Mouse (Mus musculus) thymus, postnatal 0 days (tissue): Measurements from ENCODE around the gene Gda. TPM values are rescaled to one million over a fixed set of nuclear protein-coding genes. Genes with fewer than 3 reads are reported as not detected.

ENCODE experiments used
- DNase-seq: peaks from one replicate; pipeline ENCODE4 v3.0.0-alpha.2; 2015; ENCODE audit warnings: low spot score
- polyA plus RNA-seq: library from polyadenylated mRNA; unstranded; fragments of >200 nt; fragmentation: Nextera tagmentation; extraction: Ambion mirVana; gene quantifications from 2 replicates; pipeline ENCODE4 v1.2.1, GENCODE M21; 2015

The Gda gene
- polyA plus RNA-seq, 1 experiment from 2014 or later, result 0.91 TPM

DNA sequence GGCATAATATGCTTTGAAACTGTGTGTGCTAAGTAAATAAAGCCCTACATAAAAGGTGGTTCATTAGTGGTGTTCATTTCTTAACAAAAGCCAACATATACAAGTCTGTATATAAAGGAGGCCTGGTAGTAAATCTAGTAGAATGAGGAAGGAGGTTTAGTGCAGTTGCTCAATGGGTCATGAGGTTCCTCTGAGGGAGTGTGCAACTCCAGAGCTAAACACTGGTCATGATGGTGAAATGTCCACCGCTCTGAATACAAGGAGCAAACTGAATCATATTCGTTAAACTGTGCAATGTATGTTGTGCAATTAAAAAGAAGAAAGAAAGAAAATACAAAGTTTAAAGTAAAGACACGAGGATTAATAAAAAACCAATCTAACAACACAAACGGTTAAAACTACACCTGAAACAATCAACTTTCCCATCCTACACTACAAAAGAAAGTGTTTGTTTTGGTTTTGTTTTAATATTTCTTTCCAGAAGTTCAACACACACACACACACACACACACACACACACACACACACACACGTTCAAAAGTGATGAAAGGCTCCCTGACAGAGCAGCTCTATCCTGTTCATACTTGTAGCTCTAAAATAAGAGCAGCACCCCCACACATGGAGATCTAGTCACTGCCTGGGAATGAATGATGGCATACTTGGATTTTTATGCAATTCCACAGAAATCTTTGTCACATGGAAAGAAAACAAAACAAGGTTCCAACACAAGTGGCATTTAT lies 11.9 kb downstream of the Gda start:
- no peak for DNase-seq

DNA sequence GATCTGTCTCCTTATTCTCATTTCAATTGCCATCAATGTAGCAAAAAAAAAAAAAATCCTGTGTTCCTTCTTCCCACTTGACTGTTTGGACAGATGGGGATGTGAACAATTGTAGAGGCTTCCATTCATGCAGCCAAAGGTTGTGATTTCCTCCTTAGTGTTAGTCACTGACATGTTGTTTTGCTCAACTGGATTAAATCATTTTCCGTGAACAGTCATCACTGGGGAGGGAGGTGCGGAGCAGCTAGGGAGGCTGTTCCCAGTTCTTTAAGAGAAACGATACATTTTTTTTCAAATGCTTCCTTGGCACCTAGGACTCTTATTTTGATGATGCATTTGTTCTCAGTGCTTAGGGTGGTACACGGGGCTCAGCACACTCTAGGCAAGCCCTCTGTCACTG lies 15.8 kb downstream of the Gda start:
- no peak for DNase-seq

DNA sequence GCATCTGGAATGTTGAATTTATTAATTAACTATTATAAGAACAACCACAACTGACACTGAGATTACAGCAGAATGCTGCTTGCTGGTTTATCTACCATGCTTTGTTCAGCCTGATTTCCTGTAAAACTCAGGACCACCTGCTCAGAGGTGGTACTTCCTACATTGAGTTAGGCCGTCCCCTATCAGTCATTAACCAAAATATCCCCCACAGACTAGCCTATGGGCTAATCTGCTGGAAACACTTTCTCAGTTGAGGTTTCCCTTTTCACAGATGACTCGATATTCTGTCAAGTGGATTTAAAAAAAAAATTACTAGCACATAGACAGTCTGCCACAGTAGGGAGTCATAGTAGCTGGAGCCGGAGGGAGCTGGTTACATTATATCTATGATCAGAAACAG lies 31.5 kb downstream of the Gda start:
- no peak for DNase-seq

DNA sequence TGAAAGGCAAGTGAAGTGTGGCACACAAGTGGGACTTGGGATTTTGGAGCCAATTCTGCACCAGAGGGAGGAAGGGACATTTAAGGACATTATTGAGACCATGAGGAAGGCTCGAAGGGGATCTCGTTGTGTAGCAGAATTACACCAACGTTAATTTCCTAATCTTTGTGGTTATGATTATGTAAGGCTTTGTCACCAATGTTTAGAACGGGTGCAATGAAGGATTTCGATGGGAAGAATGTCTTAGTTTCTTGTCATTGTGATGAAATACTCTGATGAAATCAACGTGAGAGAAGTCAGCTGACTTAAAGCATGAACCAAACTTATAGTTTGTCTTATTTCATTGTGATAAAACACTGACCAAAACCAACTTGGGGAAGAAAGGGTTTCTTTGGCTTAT lies 32.4 kb downstream of the Gda start:
- DNase-seq, result no peak

DNA sequence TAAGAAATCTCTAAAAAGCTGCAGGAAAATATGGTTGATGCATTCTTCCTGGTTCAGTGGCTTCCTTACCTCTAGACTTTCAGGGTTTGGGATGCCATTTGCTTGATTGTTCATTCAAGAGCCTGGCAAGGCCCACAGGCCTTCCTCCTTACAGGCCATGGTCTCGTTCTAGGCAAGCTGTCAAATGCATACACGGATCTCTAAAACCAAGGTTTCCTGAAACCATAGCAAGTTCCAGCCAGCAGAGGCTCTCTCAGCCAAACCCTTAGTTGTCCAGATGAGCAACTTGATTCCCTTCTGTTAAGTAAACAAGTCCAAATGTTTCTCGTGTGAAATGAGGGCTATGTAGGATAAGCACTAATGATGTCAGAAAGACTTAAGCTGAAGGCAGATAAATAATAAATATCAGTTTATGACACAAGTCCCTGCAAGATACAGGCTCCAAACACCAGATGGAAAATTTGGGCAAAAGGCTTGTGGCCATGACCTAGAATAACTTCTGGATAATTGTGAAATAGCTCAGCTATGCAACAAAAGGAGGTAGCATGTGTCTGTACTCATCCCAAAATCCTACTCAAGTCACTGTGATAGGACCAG lies 34.0 kb downstream of the Gda start:
- DNase-seq, result no peak

DNA sequence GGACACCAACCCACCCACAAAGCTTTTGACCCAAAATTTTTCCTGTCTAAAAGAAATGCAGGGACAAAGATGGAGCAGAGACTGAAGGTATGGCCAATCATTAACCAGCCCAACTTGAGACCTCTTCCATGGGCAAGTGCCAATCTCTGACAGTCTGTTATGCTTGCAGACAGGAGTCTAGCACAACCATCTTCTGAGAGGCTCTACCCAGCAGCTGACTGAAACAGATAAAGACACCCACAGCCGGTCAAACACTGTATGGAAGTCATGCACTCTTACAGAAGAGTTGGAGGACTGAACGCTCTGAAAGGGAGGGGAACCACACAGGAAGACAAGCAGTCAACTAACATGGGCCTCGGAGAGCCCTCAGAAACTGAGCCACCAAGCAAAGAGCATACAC lies 36.7 kb downstream of the Gda start:
- no peak for DNase-seq

DNA sequence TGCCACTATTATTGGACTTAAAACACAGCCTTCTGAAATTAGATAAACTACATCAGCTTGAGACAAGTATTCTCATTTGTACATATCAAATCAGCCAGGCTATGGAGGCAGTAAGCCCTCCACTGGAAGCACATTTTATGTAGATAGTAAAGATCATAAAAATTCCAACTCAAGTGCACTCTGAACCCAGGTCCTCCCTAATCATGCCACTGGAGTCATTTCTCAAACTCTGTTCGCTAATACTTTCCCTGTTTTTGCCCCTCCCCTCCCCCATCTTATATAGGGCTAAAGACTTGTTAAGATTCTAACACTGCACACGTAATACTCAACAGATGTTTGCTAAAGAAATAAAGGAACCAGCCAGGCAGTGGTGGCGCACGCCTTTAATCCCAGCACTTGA lies 39.9 kb downstream of the Gda start:
- no peak for DNase-seq

DNA sequence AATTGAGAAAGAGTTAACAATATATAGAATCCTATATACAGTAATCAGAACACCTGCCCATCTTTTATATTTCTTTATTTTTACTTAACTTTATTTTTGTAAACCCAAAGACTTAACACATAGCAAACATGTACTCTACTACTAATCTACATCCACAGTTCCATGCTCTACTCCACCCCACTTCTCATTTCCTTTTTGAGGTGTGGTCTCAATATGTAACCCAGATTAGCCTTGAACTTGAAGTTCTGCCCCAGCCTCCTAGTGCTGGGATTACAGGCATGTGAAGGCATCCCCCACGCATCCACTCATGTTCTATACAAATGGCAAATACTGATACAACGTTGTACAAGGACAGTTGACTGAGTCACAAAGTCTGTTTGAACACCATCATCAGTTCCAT lies 40.4 kb downstream of the Gda start:
- DNase-seq, result no peak

DNA sequence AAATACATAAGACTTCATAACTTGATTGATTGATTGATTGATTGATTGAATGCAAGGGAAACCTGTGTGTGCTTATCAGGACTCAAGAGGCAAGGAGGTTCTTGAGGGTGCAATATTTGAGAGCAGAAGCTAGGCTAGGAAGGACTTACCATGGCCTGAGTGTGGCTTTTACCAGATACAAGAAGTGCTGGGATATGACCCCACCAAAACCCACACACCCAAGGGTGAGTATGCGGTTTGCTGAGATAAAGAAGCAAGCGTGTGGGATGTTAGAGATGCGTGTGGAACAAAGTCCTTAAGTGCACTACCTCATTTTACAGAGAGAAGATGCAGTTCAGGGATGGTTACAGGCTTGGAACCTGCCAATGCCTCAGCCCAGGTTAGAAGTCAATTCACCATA lies 41.0 kb downstream of the Gda start:
- no peak for DNase-seq

DNA sequence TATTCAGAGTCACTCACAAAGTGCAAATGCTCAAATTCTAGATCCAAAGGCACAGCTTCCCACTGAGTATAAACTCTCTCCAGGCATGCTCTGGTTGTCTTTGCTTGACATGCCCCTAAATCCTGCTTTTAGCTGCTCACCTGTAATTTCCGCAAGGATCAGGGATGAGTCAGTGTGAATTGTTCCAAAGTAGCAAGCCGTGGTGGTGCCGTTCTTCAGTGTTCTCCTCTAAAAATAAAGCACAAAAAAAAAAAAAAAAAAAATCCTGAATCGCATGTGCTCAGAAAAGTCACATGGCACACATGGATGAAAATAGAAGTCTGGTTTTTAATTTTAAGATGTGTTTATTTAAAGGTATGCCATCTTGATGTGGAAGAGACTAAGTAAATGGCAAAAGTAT lies 47.9 kb downstream of the Gda start:
- DNase-seq, result no peak

DNA sequence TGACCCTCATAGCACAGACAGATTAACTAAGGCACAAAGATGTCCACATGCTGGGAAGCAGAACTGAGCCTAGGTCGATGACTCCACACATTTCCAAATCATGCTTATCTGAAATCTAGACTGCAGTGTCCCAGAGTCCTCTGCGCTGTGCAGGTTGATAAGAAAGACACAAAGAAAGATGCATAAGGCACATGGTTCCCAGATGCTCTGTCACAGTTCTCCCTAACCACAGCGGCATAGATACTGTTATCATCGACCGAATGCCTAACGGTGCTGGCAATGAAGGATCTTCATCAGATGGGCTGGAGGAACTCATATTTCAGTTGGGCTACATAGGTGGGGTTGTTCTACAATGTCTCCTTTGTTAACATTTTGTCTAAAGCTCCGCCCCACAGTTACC lies 49.5 kb downstream of the Gda start:
- DNase-seq, result no peak

DNA sequence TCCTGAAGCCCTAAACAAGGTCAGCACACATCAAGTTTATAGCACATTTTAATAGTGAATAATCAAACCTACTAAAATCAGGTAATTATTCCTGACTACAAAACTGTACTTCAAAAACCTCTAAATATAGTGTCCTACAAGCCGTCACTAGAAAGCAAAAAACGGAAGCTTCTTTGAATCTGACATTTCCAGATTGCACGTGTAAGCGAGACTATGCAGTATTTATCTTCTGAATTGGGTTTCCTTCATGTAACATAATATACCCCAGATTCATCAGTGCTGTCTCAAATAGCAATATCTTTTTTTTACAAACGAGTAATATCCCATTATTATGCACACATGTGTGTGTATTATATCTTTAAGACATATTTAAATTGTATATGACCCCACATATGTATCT lies 54.8 kb downstream of the Gda start:
- DNase-seq, result no peak

DNA sequence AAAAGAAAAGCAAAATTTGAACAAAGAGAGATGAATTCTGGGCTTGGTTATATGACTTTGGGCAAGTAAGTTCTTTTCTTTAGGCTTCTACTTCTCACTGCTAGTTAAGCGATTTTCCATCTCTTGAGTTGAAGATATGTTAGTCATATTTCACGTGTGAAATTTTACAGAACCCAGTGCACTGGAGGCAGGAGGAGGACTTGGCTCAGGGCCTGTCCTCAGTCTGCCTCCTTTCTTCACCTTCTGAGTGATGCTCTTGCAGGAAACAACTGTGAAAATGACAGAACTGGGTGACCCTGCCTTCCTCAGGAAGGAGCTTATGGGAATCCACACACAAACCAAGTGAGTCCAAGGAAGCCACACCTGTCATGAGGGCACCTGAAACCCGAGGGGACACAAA lies 57.9 kb downstream of the Gda start:
- DNase-seq, result no peak

DNA sequence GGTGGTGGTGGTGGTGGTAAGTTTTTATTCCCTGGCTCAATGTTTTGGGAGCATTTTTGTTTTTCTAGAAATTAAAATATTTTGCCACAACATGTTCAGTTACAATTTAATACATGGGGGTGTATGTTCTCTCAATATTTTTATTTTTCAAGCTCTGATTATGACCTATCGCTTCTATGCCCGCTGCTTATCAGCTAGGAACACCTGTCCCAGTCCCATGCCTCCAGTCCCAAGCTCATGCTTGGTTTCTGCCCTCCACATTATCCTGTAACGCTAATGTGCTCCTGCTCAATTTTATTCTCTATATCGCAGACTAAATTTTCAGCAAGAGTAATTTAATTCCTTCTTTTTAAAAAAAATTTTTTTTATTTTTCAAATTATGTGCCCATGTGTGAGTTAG lies 64.1 kb downstream of the Gda start:
- no peak for DNase-seq

DNA sequence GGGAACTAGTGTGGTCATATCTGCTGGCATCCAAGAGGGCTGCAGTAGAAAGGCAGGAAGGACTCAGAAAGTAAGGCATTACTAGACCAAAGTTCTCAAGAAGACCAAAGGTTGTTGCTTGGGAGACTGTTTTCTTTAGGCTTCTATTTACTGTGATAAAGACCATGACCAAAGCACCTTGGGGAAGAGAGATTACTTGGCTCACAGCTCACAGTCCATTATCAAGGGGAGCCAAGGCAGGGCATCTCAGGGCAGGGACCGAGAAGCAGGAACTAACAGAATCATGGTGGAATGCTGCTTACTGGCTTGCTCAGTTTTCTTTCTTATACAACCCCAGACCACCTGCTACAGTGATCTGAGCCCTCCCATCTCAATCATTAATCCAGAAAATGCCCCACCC lies 65.9 kb downstream of the Gda start:
- DNase-seq, result no peak

DNA sequence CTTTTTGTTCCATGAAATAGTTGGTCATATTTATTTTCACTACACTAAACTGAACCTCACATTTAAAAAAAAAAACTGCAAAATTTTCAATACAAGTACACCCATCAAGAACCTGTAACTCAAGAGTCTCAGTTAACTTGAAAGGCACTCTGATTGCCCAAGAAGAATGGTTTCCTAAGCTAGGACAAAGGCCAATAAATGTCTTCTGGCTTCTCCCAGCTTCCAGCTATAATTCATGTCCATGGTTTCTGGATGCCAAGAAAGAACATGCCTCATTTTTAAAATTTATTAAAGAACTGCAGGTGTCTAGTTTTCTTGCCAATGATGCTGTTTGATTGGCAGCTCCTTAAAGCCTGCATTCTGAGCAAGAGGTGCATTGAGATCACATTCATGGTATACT lies 75.3 kb downstream of the Gda start:
- no peak for DNase-seq

DNA sequence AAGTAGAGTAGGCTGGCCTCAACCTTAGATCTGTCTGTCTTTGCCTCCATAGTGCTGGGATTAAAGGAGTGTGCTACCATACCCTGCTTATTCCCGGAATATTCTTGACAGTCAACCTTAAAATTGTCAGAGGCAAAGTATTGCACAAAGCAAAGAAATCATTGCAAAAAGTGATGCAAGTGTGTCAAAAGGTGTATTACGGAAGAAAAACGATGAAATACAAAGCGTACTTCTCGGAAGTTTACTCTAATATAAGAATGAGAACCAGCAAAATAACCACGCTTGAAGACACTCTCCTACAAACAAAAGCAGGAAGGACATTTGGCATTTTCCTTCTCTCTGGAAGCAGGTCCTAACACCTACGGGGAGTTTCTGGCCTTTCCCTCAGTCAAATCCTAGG lies 76.9 kb downstream of the Gda start:
- DNase-seq, result no peak

DNA sequence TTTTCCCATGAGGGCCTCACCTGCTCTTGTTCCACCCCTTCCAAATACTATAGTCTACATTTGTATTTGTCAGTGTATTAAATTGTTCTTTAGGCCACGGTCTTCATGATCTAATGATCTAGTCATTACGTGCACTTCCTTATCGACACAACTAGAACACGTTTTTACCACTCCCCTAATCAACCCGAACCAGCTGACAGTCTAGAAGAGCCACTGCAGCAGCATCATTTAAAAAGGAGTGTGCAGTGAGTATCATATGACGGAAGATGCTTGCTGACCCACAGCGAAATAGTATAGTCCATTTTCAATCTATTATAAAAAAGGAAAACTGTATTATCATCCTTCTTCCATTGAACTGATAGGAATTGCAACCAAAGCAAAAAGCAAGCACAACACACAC lies 82.3 kb downstream of the Gda start:
- DNase-seq, result no peak

DNA sequence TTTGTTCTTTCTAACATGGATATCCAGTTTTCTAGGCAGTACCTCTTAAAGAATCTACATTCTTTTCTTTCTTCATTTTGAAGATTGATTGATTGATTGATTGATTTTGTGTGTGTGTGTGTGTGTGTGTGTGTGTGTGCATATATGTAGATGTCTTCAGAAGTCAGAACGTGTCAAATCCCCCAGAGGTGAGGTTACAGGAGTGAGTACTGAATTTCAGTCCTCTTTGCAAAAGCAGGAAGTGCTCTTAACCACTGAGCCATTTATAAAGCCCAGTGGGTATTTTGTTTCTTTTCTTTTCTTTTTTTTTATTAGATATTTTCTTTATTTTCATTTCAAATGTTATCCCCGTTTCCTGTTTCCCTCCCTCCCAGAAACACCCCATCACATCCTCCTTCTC lies 86.4 kb downstream of the Gda start:
- DNase-seq, result no peak

DNA sequence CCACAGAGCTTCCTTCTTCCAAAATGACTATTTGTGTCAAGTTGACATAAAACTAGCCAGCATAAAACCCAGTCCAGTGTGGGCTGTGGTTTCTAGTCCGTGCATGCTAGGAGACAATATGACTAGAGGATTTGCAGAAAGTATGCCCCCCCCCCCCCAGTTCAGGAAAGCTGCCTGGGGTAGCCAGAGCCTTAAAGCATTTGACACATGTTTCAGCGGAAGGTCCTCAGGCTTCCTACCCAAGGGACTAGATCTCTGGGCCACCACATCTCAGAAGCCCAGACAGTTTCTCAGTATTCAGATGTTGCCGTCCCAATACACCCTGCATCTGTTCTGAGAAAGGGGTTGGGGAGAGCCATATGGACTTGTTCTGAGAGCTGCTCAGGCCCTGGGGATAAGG lies 89.0 kb downstream of the Gda start:
- no peak for DNase-seq

DNA sequence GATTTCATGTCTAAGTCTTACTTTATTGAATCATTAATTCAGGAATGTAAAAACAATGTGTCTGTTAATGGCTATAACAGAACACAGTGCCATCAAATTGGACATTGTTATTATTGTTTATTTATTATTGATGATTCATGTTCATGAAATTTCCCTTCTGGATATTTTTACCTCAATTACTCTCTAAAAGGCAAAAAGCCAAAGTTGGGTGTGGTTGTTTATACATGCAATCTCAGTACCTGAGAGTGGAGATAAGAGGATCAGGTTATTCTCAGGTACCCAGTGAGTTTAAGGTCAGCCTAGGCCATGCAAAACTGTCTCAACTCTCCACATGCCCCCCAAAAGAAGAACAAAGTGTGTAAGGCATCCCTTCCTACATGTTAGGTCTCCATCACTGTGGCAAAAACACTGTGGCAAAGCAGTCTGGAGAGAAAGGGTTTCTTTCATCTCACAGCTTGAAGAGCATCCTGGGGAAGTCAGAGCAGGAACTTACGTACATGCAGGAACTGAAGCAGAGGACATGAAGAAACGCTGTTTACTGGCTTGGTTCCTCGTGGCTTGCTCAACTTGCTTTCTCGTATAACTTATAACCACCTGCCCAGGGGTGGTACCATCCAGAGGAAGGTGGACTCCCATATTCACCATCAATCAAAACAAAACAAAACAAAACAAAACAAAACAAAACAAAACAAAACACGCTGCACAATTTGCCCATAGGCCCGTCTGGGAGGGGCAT lies 89.6 kb downstream of the Gda start:
- no peak for DNase-seq

DNA sequence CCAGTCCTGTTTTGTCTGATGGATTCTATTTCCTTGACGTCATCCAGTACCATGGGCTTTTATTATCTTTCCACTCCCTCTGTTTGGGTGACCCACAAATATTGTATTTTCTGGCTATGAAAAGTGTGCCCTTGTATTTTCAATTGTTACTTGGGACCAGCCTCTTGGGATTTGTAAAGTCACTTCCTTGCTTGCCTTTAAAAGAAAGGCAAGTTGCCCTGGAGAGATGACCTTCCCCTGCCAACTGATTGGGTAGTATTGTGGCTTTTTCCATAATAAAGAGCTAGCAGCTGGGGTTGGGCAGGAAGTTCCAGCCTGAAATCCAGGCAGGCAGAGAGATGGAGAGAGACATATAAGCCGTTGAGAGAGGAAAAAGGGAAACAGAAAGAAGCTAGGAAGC lies 91.5 kb downstream of the Gda start:
- DNase-seq, result no peak

DNA sequence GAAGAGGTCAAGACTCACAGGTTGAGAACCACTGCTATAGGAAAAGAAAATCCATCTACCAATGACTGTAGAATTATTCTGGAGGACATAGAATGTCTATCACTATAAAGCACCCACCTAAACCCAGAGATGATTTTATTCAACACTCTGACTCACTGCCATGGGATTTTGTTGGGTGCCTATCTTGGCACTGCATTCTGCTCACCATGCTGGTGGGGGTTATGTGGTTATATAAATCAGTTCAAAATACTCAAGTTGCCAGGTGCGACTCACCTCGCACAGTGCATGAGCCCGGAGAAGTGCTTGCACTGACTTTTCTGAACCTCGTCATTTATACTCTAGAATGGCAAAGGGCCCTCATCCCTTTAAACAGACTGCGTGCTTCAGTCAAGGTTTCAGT lies 94.0 kb downstream of the Gda start:
- DNase-seq, result no peak
